Mouse (Mus musculus) heart, adult 18-20 months (tissue): Measurements from ENCODE around the gene Cep295nl. TPM values are rescaled to one million over a fixed set of nuclear protein-coding genes. Genes with fewer than 3 reads are reported as not detected.

ENCODE experiments used
- DNase-seq, 2 experiments: peaks; one replicate each; pipeline ENCODE4 v3.0.0; 2021 to 2022; ENCODE audit warnings: mixed read lengths in 1 of 2
- total RNA-seq, 2 experiments: library from RNA; stranded (reverse); gene quantifications; 2 replicates each; pipeline ENCODE4 v1.2.3; 2021

The Cep295nl gene
- total RNA-seq, 2 experiments from 2014 or later = 0.39 to 0.42 TPM

GRCm38 (mm10) chr11:118355205-118355604, 12.9 kb upstream of the Cep295nl start:
- peak; percentile 91 to 92 for DNase-seq

DNA sequence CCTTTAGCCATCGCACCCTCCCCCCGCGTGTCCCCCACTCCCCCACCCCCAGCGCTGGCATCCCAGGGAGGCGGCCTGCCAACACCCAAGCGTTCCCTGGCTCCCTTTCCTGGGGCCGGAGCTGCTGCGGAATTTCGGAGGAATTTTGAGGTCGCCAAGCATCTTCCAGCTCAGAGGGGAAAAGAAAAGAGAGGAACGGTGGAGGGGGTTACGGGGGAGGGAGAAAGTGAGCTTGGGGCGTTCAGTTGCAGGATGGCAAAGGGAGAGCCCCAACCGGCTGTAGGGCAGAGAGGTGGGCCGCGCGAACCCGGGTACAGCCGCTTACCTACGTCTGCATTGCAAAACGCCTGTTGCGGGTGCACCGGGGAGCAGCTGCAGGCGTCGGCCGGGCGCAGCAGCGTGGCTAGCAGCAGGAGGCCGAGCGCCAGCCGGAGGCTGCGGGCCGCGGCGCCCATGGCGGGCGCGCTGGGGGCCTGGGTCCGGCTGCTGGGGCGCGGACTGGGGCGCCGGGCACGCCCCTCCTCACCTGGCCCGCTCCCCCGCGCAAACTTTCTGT, 12.4 kb upstream of the Cep295nl start:
- peak; percentile 56 to 71 for DNase-seq

GRCm38 (mm10) chr11:118349494-118349893, 7.2 kb upstream of the Cep295nl start:
- no peak for DNase-seq

DNA sequence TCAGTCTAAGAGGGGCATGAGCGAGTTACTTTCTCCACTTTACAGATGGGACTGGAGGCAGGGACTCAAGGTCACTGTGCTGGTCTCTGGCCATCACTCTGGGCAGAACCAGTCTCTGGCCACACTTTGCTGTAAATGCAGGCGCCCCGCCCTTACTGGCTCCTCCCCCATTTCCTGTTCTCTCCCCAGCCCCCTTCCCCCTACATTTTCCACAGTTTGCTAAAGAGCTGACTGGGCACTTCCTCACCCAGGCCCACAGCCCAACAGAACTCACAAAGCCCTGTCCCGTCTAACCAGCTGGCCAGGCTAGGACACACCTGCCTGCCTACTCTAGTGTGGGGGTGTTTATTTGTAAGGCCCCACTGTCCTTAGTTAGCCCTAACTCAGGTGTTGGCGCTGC, 6.6 kb upstream of the Cep295nl start:
- peak; percentile 73 to 84 for DNase-seq

- DNase-seq = no peak
Measured at GRCm38 (mm10) chr11:118348419-118348818, 6.1 kb upstream of the Cep295nl start.

DNA sequence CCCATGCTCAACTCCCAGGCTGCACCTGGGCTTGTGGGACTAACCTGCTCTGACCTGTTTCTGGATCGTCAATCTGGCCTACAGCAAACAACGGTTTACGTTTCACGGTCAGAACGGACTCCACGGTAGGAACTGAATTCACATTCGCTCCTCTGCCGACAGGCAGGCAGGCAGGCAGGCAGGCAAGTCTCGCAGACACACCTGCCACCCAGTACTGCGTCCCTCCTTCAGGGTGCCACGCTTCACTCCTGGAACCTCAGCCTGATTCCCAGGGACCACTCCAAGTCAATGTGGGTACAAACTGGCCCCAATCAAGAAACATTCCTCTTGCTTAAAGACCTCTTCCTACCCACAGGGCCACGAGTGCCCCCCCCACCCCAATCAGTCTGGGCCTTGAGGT, 5.6 kb upstream of the Cep295nl start:
- DNase-seq = no peak

DNA sequence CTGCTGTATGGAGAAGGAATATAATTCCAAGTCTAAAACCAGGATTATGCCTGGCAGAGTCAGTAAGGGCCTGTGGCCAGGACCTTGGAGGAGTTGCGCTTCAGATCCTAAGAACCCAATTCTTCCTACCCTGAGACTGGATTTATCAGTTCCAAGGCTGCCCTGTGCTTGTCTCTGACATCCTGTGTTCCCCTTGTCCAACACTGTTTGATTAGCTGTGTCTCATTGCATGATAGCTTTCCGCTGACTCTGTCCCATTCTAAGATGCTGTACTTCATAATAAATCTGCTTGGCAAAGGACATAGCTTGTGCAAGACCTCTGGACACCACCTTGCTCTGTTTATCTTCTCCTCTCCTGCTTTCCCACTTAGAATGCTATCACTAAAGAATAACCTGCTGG, 5.1 kb upstream of the Cep295nl start:
- no peak for DNase-seq

GRCm38 (mm10) chr11:118346395-118347096, 4.2 kb upstream of the Cep295nl start:
- DNase-seq = no peak

DNA sequence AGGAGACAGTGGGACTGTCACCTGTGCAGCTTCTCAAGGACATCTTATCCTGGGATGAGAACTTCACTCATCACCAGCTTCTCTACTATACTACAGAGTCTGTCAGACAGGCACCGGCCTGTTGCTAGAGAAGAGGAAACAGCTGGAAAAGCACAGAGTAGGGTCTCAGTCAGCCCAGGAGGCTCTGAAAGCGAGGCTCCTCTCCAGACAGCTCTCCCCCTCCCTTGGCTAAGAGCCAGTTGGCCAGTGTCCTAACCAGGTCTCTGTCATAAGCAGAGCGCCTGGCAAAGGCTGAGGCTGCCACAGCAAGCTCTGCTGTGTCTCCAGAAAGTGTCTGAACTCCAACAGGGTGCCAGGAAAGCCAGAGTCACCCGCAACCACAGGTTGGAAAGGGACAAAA, 3.4 kb upstream of the Cep295nl start:
- DNase-seq = no peak

DNA sequence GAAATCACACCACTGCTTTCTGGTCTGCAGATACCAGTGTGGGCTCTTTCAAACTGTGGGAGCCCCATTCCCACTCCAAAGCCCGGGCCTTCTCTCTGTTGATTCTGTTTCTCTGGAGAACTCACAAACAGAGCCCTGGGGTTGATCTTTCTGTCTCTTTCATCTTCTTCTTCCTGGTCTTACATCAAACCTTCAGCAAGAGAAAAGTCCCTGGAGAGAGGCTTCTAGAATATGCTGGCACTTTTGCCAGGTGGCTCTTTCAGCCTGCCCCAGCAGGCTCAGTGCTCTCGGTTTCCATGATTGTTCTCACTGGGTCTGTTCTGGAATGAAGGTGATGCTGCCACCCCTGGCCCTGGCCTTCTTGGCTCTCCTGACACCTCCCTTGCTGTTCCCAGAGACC, 1.3 kb upstream of the Cep295nl start:
- DNase-seq = no peak

- DNase-seq = no peak
Measured at GRCm38 (mm10) chr11:118337491-118338168, 4.7 kb downstream of the Cep295nl start.

- no peak for DNase-seq
Measured at GRCm38 (mm10) chr11:118333431-118333830, 8.9 kb downstream of the Cep295nl start.

DNA sequence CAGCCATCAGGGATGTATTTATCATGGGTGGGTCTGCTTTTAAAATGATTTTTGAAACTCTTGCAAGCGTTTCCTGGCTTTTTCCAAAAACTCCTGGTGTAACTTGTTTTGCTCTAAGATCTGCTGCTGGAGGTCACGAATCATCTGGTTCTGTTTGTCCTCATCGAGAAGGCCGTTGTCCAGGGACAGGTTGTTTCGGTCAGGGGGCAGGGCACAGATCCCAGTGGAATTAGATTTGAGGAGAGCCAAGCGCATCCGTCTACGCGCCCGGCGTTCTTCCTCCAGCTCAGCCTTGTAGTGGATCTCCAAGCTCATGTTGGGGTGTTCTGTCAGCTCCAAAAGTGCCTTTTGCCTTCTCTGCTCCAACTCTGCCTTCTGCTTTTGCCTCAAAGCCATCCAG, 9.9 kb downstream of the Cep295nl start:
- peak; percentile 72 to 74 for DNase-seq

GRCm38 (mm10) chr11:118330777-118331176, 11.5 kb downstream of the Cep295nl start:
- DNase-seq = no peak

- no peak for DNase-seq
Measured at GRCm38 (mm10) chr11:118330361-118330760, 11.9 kb downstream of the Cep295nl start.

- no peak for DNase-seq
Measured at GRCm38 (mm10) chr11:118328947-118329346, 13.4 kb downstream of the Cep295nl start.

DNA sequence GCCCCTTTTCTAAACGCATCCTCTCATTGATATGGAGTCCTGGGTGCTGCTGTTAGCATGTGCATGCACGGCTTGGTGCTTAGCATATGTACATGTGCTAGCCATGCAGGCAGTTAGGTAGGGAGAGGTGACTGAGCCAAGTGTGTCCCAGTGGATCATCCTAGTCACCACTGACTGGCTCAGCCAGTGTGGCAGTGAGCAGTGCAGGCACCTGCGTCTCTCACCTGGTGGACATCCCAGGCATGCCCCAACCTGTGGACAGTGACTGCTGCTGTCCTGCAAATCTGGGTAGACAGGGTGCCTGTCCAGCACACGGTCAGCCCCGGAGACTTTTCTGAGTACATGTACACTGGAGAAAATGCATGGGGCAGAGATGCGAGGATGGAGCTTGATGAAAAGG, 13.8 kb downstream of the Cep295nl start:
- DNase-seq = no peak

- peak; percentile 82 to 90 for DNase-seq
Measured at GRCm38 (mm10) chr11:118326991-118327971, 15.0 kb downstream of the Cep295nl start.

DNA sequence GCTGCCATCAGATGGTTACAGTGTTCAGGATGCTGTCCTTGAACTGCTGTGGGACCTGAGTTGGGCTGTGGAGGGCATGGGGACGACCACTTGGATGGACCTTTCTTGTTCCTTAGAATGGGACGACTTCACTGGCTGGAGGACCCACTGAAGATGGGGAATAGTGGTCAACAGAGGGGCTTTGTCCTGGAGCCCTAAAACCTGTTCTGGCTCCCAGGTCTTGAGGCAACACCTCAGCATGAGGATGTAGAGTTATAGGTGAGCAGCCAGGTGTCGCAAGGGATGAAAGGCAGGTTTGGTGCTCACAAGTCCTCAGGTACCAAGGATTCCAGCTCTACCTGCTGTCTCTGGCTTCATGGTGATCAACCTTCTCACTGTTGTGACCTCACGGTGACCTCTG, 15.8 kb downstream of the Cep295nl start:
- DNase-seq = no peak

DNA sequence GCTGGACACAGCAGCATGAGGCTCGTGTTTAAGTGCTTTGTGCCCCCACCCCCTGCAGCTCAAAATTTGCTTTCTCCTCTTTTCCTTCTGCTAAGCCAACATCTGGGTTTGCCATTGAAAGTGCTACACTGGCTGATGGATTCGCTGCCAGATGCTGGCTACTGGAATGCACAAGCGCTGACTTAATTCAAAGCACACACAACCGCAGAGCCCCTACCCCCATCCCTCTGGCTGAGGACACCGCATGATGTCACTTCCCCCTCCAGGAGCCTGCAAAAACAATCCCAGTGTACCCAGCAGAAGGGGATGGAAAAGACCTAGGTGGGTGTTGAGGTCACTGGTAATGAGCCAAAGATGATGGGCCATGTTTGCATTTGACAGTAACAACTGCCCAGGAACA, 17.8 kb downstream of the Cep295nl start:
- DNase-seq = peak in 1 of 2 experiments; percentile 58

DNA sequence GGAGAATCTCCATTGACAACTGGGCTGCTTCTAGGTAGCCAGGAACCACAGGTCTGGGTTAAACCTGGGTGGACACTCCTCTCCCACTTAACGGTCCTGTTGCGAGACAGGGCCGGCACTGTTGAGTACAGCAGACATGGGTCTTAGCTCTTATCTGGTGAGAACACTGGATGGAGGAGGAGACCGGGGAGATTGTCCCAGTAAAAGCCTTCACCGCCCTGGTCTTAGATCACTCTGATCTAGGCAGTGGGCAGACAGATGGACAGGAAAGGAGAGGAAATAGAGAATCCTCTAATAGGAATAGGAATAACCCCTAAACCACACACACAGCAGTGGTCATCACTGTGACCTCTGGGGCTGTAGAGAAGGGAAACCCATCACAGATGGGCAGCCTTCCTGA, 18.3 kb downstream of the Cep295nl start:
- no peak for DNase-seq

DNA sequence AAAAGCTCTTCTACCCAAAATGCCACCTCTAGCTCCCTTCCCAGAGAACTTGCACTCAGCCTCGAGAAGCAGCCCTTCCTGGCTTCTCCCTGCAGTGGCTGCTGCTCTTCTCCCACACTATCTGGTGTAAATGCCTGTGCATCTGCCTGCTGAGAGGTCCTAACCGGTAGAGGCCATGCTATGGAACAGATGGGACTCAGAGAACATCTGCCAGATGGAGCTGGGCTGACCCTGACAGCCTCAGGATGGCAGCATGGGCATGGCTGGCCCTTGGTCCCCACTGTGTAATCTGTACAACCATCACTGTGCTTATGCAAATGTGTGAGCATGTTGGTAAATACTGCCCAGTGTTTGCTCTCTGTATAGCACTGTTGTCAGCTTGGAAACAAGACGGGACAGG, 19.7 kb downstream of the Cep295nl start:
- no peak for DNase-seq
